Comparison of ENCODE assay signal across 7 mouse cellular contexts in genomic region chr7:27258205-27258899, GRCm38 (mm10). TPM values are rescaled to one million over a fixed set of nuclear protein-coding genes. Genes with fewer than 3 reads are reported as not detected.
DNase-seq lines count a peak whose midpoint lies in the region; ATAC-seq and TF ChIP-seq lines count a peak whose summit lies in the region.

Gene Numbl (plus strand): TSS chr7:27258433.

- no peak for TF ChIP-seq CTCF in kidney, adult 2 months (conservative IDR thresholded peaks at IDR 0.05; ENCODE audit: insufficient read depth, insufficient read length, low read depth, low read length)
- TF ChIP-seq CTCF in spleen, adult 2 months (IDR thresholded peaks at IDR 0.05; ENCODE audit: extremely low read depth, insufficient read depth, insufficient read length, insufficient replicate concordance): no peak

- peak within 1 kb of the TSS; percentile 85 for H3K4me3 ChIP-seq in embryonic facial prominence, embryonic 12.5 days
- H3K4me3 ChIP-seq in kidney, adult 2 months (ENCODE audit: insufficient read depth, low read depth, low read length): peak within 1 kb of the TSS; percentile 81
- peak within 1 kb of the TSS; percentile 91 for H3K4me3 ChIP-seq in limb, embryonic 12.5 days (replicated peaks)
- H3K4me3 ChIP-seq in midbrain, embryonic 15.5 days: peak within 1 kb of the TSS; percentile 83
- H3K4me3 ChIP-seq in spleen, adult 2 months (ENCODE audit: extremely low read depth, insufficient read depth, insufficient read length): peak within 1 kb of the TSS; percentile 63

- H3K9me3 ChIP-seq in embryonic facial prominence, embryonic 12.5 days: no peaks in the 10 kb centered on the region
- no peaks in the 10 kb centered on the region for H3K9me3 ChIP-seq in limb, embryonic 12.5 days
- no peaks in the 10 kb centered on the region for H3K9me3 ChIP-seq in midbrain, embryonic 15.5 days

- ATAC-seq in embryonic facial prominence, embryonic 12.5 days (ENCODE audit: insufficient number of reproducible peaks, insufficient read depth, low FRiP score, low TSS enrichment): peak; percentile 72
- peak; percentile 82 for ATAC-seq in limb, embryonic 12.5 days (ENCODE audit: insufficient number of reproducible peaks, insufficient read depth, low FRiP score, low TSS enrichment, low read depth)
- peak; percentile 75 for ATAC-seq in midbrain, embryonic 15.5 days (replicated peaks)

- no peaks in the 10 kb centered on the region for H3K27me3 ChIP-seq in embryonic facial prominence, embryonic 12.5 days
- H3K27me3 ChIP-seq in kidney, adult 2 months (replicated peaks; ENCODE audit: control insufficient read depth, insufficient read depth, low read length): no peaks in the 10 kb centered on the region
- H3K27me3 ChIP-seq in limb, embryonic 12.5 days: no peaks in the 10 kb centered on the region
- H3K27me3 ChIP-seq in midbrain, embryonic 15.5 days (replicated peaks): no peaks in the 10 kb centered on the region
- no peaks in the 10 kb centered on the region for H3K27me3 ChIP-seq in spleen, adult 2 months (ENCODE audit: control insufficient read depth, insufficient read depth, low read length)

- no peak for TF ChIP-seq POLR2A in kidney, adult 2 months (IDR thresholded peaks at IDR 0.05; ENCODE audit: low read depth, low read length)
- no peak for TF ChIP-seq POLR2A in spleen, adult 2 months (IDR thresholded peaks at IDR 0.05; ENCODE audit: low read depth, low read length)

- peaks cover 27% of the 10 kb centered on the region for H3K4me1 ChIP-seq in embryonic facial prominence, embryonic 12.5 days
- H3K4me1 ChIP-seq in kidney, adult 2 months (ENCODE audit: control insufficient read depth, insufficient read depth, low read length): peaks cover 4% of the 10 kb centered on the region
- peaks cover 35% of the 10 kb centered on the region for H3K4me1 ChIP-seq in limb, embryonic 12.5 days (replicated peaks)
- peaks cover 31% of the 10 kb centered on the region for H3K4me1 ChIP-seq in midbrain, embryonic 15.5 days
- peaks cover 5% of the 10 kb centered on the region; the same call in 1 of the 2 replicates for H3K4me1 ChIP-seq in spleen, adult 2 months (ENCODE audit: control insufficient read depth, insufficient read depth, insufficient read length)

- peak within 1 kb of the TSS; percentile 87 for H3K27ac ChIP-seq in embryonic facial prominence, embryonic 12.5 days
- H3K27ac ChIP-seq in kidney, adult 2 months (ENCODE audit: insufficient read depth, low read depth, low read length): peak within 1 kb of the TSS; percentile 78
- peak within 1 kb of the TSS; percentile 89 for H3K27ac ChIP-seq in limb, embryonic 12.5 days
- H3K27ac ChIP-seq in midbrain, embryonic 15.5 days: peak within 1 kb of the TSS; percentile 93
- H3K27ac ChIP-seq in spleen, adult 2 months (ENCODE audit: insufficient read depth, low read length): no peak within 1 kb of the TSS; the same call in 1 of the 2 replicates

- under 1% methylated on average over 41 of the region's 47 CpGs for WGBS in embryonic facial prominence, embryonic 12.5 days
- WGBS in kidney, adult 2 months: 1% methylated on average over 47 of the region's 47 CpGs
- 1% methylated on average over 47 of the region's 47 CpGs for WGBS in limb, embryonic 12.5 days
- WGBS in midbrain, embryonic 15.5 days: under 1% methylated on average over 43 of the region's 47 CpGs
- under 1% methylated on average over 38 of the region's 47 CpGs for WGBS in spleen, adult 2 months

- H3K36me3 ChIP-seq in embryonic facial prominence, embryonic 12.5 days: peaks cover 10% of the 10 kb centered on the region
- no peaks in the 10 kb centered on the region for H3K36me3 ChIP-seq in kidney, adult 2 months (ENCODE audit: control insufficient read depth, insufficient read depth, low read length)
- peaks cover 21% of the 10 kb centered on the region for H3K36me3 ChIP-seq in limb, embryonic 12.5 days
- no peaks in the 10 kb centered on the region; the same call in 1 of the 2 replicates for H3K36me3 ChIP-seq in midbrain, embryonic 15.5 days (replicated peaks)
- H3K36me3 ChIP-seq in spleen, adult 2 months (ENCODE audit: control insufficient read depth, insufficient read depth, low read length): peaks cover 1% of the 10 kb centered on the region; the same call in 1 of the 2 replicates

- peak; percentile 97 for DNase-seq in adrenal gland, postnatal 25 days
- DNase-seq in heart, adult 18-20 months: peak; percentile 93 to 96
- peak; percentile 95 for DNase-seq in kidney, adult 2 months
- DNase-seq in spleen, adult 2 months (ENCODE audit: low read depth in 1 of 2, low spot score in 2 of 2): peak; percentile 70 to 85

- H3K4me2 ChIP-seq in embryonic facial prominence, embryonic 12.5 days (replicated peaks): peak within 1 kb of the TSS; percentile 77
- H3K4me2 ChIP-seq in limb, embryonic 12.5 days: peak within 1 kb of the TSS; percentile 77
- peak within 1 kb of the TSS; percentile 86 for H3K4me2 ChIP-seq in midbrain, embryonic 15.5 days

- H3K9ac ChIP-seq in embryonic facial prominence, embryonic 12.5 days: peak within 1 kb of the TSS; percentile 91
- H3K9ac ChIP-seq in limb, embryonic 12.5 days (replicated peaks): peak within 1 kb of the TSS; percentile 90
- H3K9ac ChIP-seq in midbrain, embryonic 15.5 days: peak within 1 kb of the TSS; percentile 94

RNA-seq across cellular contexts. Expression of gene Numbl, which starts in this region (rescaled TPM):
- total RNA-seq in adrenal gland, postnatal 25 days (2021): 8.4 and 12.6 TPM in 2 replicates
- 36.5 and 39.7 TPM in 2 replicates for polyA plus RNA-seq in embryonic facial prominence, embryonic 12.5 days (2016; fragmentation: Nextera tagmentation; extraction: Ambion mirVana)
- 1 to 10 TPM; 2.4 to 3.3 TPM for total RNA-seq in heart, adult 18-20 months (2021)
- polyA plus RNA-seq in kidney, adult 2 months (2012; rRNA removed): 6.0 and 7.9 TPM in 2 replicates
- polyA plus RNA-seq in limb, embryonic 12.5 days (2016; fragmentation: Nextera tagmentation; extraction: Ambion mirVana): 25.3 and 26.5 TPM in 2 replicates
- 58.7 and 66.3 TPM in 2 replicates for polyA plus RNA-seq in midbrain, embryonic 15.5 days (2015; fragmentation: Nextera tagmentation; extraction: Ambion mirVana)
- 6.1 and 7.6 TPM in 2 replicates for polyA plus RNA-seq in spleen, adult 2 months (2012; rRNA removed)
